Mouse (Mus musculus) MEL (cell line): ENCODE results near the gene Col20a1.

ENCODE experiments used
- CTCF ChIP-seq, 3 experiments: IDR thresholded peaks in 2 of 3; conservative IDR thresholded peaks in 1 of 3; 2 replicates each; pipeline ENCODE4 v1.5.1; 2011 to 2012; ENCODE audit warnings: low read length in 3 of 3, low read depth in 2 of 3, mild to moderate bottlenecking in 2 of 3, improper control_type of control experiment in 1 of 3, inconsistent platforms in 1 of 3, mixed read lengths in 1 of 3, moderate library complexity in 1 of 3; ENCODE audit not compliant: control insufficient read depth in 1 of 3, insufficient read depth in 1 of 3, poor library complexity in 1 of 3, severe bottlenecking in 1 of 3
- GATA1 ChIP-seq: IDR thresholded peaks from 2 replicates; pipeline ENCODE4 v1.6.1; 2011; ENCODE audit warnings: low read depth, low read length, improper control_type of control experiment
- MXI1 ChIP-seq: IDR thresholded peaks from 2 replicates; pipeline ENCODE4 v1.6.1; 2011; ENCODE audit warnings: mild to moderate bottlenecking, low read depth, low read length, improper control_type of control experiment

DNA sequence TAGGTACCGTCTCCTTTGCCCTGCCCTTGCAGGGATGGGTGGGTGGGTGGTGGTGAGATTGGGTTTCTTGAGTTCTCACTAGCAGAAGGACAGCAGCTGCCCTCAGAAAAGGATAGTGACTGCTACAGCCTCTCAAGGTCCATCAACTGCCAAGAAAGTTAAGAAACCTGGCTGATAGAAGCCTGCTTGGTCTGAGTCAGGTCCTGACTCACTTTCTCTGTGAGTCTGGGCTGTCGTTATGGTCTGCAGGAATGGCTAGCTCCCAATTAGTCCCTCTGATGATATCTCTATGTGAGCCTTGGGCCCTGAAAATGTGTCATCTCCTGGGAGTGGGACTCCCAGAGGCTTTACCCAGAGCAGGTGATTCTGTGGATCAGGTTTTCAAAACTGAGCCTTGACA, 8.0 kb downstream of the Col20a1 start:
- TF ChIP-seq GATA1 (no peak), CTCF (IDR thresholded peaks at IDR 0.05 in 2 of 3, conservative IDR thresholded peaks at IDR 0.05 in 1 of 3; ENCODE audit: control insufficient read depth in 1 of 3, insufficient read depth in 1 of 3, low read depth in 2 of 3, low read length in 3 of 3, poor library complexity in 1 of 3, severe bottlenecking in 1 of 3) (no peak), MXI1 (no peak)
